Mouse (Mus musculus): Measurements from ENCODE around the gene Nek10. TPM values are rescaled to one million over a fixed set of nuclear protein-coding genes. Genes with fewer than 3 reads are reported as not detected.

Gene Nek10
- polyA plus RNA-seq, 1 experiment from 2014 or later, result 0.04 TPM

- Histone ChIP-seq H3K4me1 (no peaks in the 10 kb centered on the region), H3K36me3 (no peaks in the 10 kb centered on the region), H3K27ac (0 out of 2 replicates have a peak overlapping the region, but pooled peaks have one; percentile 16), H3K9ac (no peak overlapping the region), H3K9me3 (no peaks in the 10 kb centered on the region), H3K4me2 (no peak overlapping the region), H3K4me3 (replicated peaks) (no peak overlapping the region), H3K27me3 (replicated peaks) (no peaks in the 10 kb centered on the region)
- no peak for ATAC-seq (ENCODE audit: insufficient read depth, low FRiP score, low read depth)
- WGBS, result 90% methylated on average over 2 of the region's 2 CpGs
These were observed 31.1 kb downstream of the Nek10 start for GRCm38 (mm10) chr14:14834266-14834665.

GRCm38 (mm10) chr14:14837627-14838026 is 34.4 kb downstream of the Nek10 start:
- no peak for ATAC-seq (ENCODE audit: insufficient read depth, low FRiP score, low read depth)
- 61% methylated on average over 4 of the region's 4 CpGs for WGBS
- Histone ChIP-seq H3K27me3 (replicated peaks) (no peaks in the 10 kb centered on the region), H3K4me1 (no peaks in the 10 kb centered on the region), H3K27ac (no peak overlapping the region), H3K9me3 (no peaks in the 10 kb centered on the region), H3K36me3 (no peaks in the 10 kb centered on the region), H3K4me2 (no peak overlapping the region), H3K4me3 (replicated peaks) (no peak overlapping the region), H3K9ac (no peak overlapping the region)

GRCm38 (mm10) chr14:14838109-14838508 is 34.9 kb downstream of the Nek10 start:
- no peaks in the 10 kb centered on the region for H3K36me3 ChIP-seq
- no peak overlapping the region for H3K4me3 ChIP-seq (replicated peaks)
- no peaks in the 10 kb centered on the region for H3K27me3 ChIP-seq (replicated peaks)
- no peaks in the 10 kb centered on the region for H3K9me3 ChIP-seq
- H3K9ac ChIP-seq, result no peak overlapping the region
- H3K4me1 ChIP-seq, result no peaks in the 10 kb centered on the region
- H3K4me2 ChIP-seq, result no peak overlapping the region
- no peak for ATAC-seq (ENCODE audit: insufficient read depth, low FRiP score, low read depth)
- 42% methylated on average over 1 of the region's 1 CpGs for WGBS
- no peak overlapping the region for H3K27ac ChIP-seq

GRCm38 (mm10) chr14:14842734-14843530 is 39.7 kb downstream of the Nek10 start:
- peak; percentile 47; the same call in 1 of the 2 replicates for ATAC-seq (ENCODE audit: insufficient read depth, low FRiP score, low read depth)
- Histone ChIP-seq H3K4me1 (no peaks in the 10 kb centered on the region), H3K9me3 (no peaks in the 10 kb centered on the region), H3K27me3 (replicated peaks) (no peaks in the 10 kb centered on the region), H3K9ac (no peak overlapping the region), H3K4me2 (no peak overlapping the region), H3K27ac (no peak overlapping the region), H3K36me3 (no peaks in the 10 kb centered on the region), H3K4me3 (replicated peaks) (no peak overlapping the region)
- WGBS, result 60% methylated on average over 8 of the region's 8 CpGs

- no peak overlapping the region for H3K9ac ChIP-seq
- ATAC-seq (ENCODE audit: insufficient read depth, low FRiP score, low read depth), result no peak
- no peaks in the 10 kb centered on the region for H3K9me3 ChIP-seq
- H3K4me3 ChIP-seq (replicated peaks), result no peak overlapping the region
- H3K27ac ChIP-seq, result no peak overlapping the region
- no peaks in the 10 kb centered on the region for H3K27me3 ChIP-seq (replicated peaks)
- no peak overlapping the region for H3K4me2 ChIP-seq
- 26% methylated on average over 3 of the region's 3 CpGs for WGBS
- H3K36me3 ChIP-seq, result no peaks in the 10 kb centered on the region
- no peaks in the 10 kb centered on the region for H3K4me1 ChIP-seq
These were observed 49.6 kb downstream of the Nek10 start for GRCm38 (mm10) chr14:14852838-14853237.

- Histone ChIP-seq H3K9ac (no peak overlapping the region), H3K27me3 (replicated peaks) (no peaks in the 10 kb centered on the region), H3K4me1 (no peaks in the 10 kb centered on the region), H3K27ac (no peak overlapping the region), H3K4me2 (no peak overlapping the region), H3K36me3 (no peaks in the 10 kb centered on the region), H3K4me3 (replicated peaks) (no peak overlapping the region), H3K9me3 (no peaks in the 10 kb centered on the region)
- no peak for ATAC-seq (ENCODE audit: insufficient read depth, low FRiP score, low read depth)
- 53% methylated on average over 3 of the region's 3 CpGs for WGBS
These were observed 57.1 kb downstream of the Nek10 start for GRCm38 (mm10) chr14:14860331-14860730.

GRCm38 (mm10) chr14:14863690-14864356 is 60.6 kb downstream of the Nek10 start:
- no peaks in the 10 kb centered on the region for H3K9me3 ChIP-seq
- no peak overlapping the region for H3K4me3 ChIP-seq (replicated peaks)
- no peaks in the 10 kb centered on the region for H3K36me3 ChIP-seq
- peak; percentile 66; the same call in 1 of the 2 replicates for ATAC-seq (ENCODE audit: insufficient read depth, low FRiP score, low read depth)
- no peaks in the 10 kb centered on the region for H3K27me3 ChIP-seq (replicated peaks)
- no peaks in the 10 kb centered on the region for H3K4me1 ChIP-seq
- 23% methylated on average over 7 of the region's 7 CpGs for WGBS
- no peak overlapping the region for H3K4me2 ChIP-seq
- no peak overlapping the region for H3K27ac ChIP-seq
- H3K9ac ChIP-seq, result no peak overlapping the region

- no peak for ATAC-seq (ENCODE audit: insufficient read depth, low FRiP score, low read depth)
- H3K4me3 ChIP-seq (replicated peaks), result no peak overlapping the region
- no peak overlapping the region for H3K27ac ChIP-seq
- 74% methylated on average over 2 of the region's 2 CpGs for WGBS
- H3K27me3 ChIP-seq (replicated peaks), result no peaks in the 10 kb centered on the region
- H3K4me1 ChIP-seq, result no peaks in the 10 kb centered on the region
- no peaks in the 10 kb centered on the region for H3K9me3 ChIP-seq
- H3K9ac ChIP-seq, result no peak overlapping the region
- H3K36me3 ChIP-seq, result no peaks in the 10 kb centered on the region
- H3K4me2 ChIP-seq, result no peak overlapping the region
These were observed 66.0 kb downstream of the Nek10 start for GRCm38 (mm10) chr14:14869239-14869638.

GRCm38 (mm10) chr14:14870059-14870458 is 66.8 kb downstream of the Nek10 start:
- no peak overlapping the region for H3K4me3 ChIP-seq (replicated peaks)
- no peak overlapping the region for H3K9ac ChIP-seq
- H3K4me2 ChIP-seq, result no peak overlapping the region
- no peaks in the 10 kb centered on the region for H3K36me3 ChIP-seq
- 83% methylated on average over 2 of the region's 2 CpGs for WGBS
- no peaks in the 10 kb centered on the region for H3K9me3 ChIP-seq
- no peaks in the 10 kb centered on the region for H3K4me1 ChIP-seq
- H3K27ac ChIP-seq, result no peak overlapping the region
- H3K27me3 ChIP-seq (replicated peaks), result no peaks in the 10 kb centered on the region
- no peak for ATAC-seq (ENCODE audit: insufficient read depth, low FRiP score, low read depth)

- ATAC-seq (ENCODE audit: insufficient read depth, low FRiP score, low read depth), result no peak
These were observed 67.2 kb downstream of the Nek10 start for GRCm38 (mm10) chr14:14870463-14870862.

GRCm38 (mm10) chr14:14871121-14871520 is 67.9 kb downstream of the Nek10 start:
- H3K9ac ChIP-seq, result no peak overlapping the region
- H3K36me3 ChIP-seq, result no peaks in the 10 kb centered on the region
- H3K9me3 ChIP-seq, result no peaks in the 10 kb centered on the region
- H3K4me1 ChIP-seq, result no peaks in the 10 kb centered on the region
- no peak overlapping the region for H3K27ac ChIP-seq
- no peak overlapping the region for H3K4me3 ChIP-seq (replicated peaks)
- WGBS, result 76% methylated on average over 1 of the region's 1 CpGs
- ATAC-seq (ENCODE audit: insufficient read depth, low FRiP score, low read depth), result no peak
- no peaks in the 10 kb centered on the region for H3K27me3 ChIP-seq (replicated peaks)
- H3K4me2 ChIP-seq, result no peak overlapping the region

More at GRCm38 (mm10) chr14:14870463-14870862, 67.2 kb downstream of the Nek10 start:
- H3K4me1 ChIP-seq, result no peaks in the 10 kb centered on the region
- no peak overlapping the region for H3K4me3 ChIP-seq (replicated peaks)
- H3K9me3 ChIP-seq, result no peaks in the 10 kb centered on the region
- no peak overlapping the region for H3K9ac ChIP-seq
- no peaks in the 10 kb centered on the region for H3K27me3 ChIP-seq (replicated peaks)
- H3K36me3 ChIP-seq, result no peaks in the 10 kb centered on the region
- 66% methylated on average over 3 of the region's 3 CpGs for WGBS
- no peak overlapping the region for H3K4me2 ChIP-seq
- H3K27ac ChIP-seq, result no peak overlapping the region

- H3K27ac ChIP-seq, result no peak overlapping the region
- H3K4me2 ChIP-seq, result no peak overlapping the region
- no peaks in the 10 kb centered on the region for H3K4me1 ChIP-seq
- 71% methylated on average over 4 of the region's 4 CpGs for WGBS
- H3K9me3 ChIP-seq, result no peaks in the 10 kb centered on the region
- no peak for ATAC-seq (ENCODE audit: insufficient read depth, low FRiP score, low read depth)
- H3K36me3 ChIP-seq, result no peaks in the 10 kb centered on the region
- H3K27me3 ChIP-seq (replicated peaks), result no peaks in the 10 kb centered on the region
- H3K4me3 ChIP-seq (replicated peaks), result no peak overlapping the region
- H3K9ac ChIP-seq, result no peak overlapping the region
These were observed 68.5 kb downstream of the Nek10 start for GRCm38 (mm10) chr14:14871700-14872099.
